Mouse (Mus musculus): ENCODE data around the gene Tmcc3.

- TF ChIP-seq POLR2A (IDR thresholded peaks at IDR 0.05; ENCODE audit: borderline replicate concordance, low read depth, low read length) (no peak), CTCF (IDR thresholded peaks at IDR 0.05; ENCODE audit: low read depth, low read length) (no peak)
Measured at GRCm38 (mm10) chr10:94568867-94569266, 257.1 kb downstream of the Tmcc3 start.

Measured in bone marrow macrophage, adult 2 months (primary cell).